Mouse (Mus musculus) midbrain, embryonic 11.5 days (tissue): ENCODE results near the gene Prr14. TPM values are rescaled to one million over a fixed set of nuclear protein-coding genes. Genes with fewer than 3 reads are reported as not detected.
"Not testable (repeated sequence)": the region's sequence is repeated elsewhere in the genome, so short reads cannot be mapped to it uniquely, and the experiment has no call there.

Experiments
- ATAC-seq: fragments of 200-750 bp; cut with Nextera tagmentation; 2 replicates; pipeline ENCODE4 v1.8.0; 2017; ENCODE audit warnings: moderate TSS enrichment, moderate library complexity; ENCODE audit not compliant: low FRiP score
- DNase-seq: peaks from one replicate; pipeline ENCODE4 v3.0.0; 2015; ENCODE audit warnings: low spot score; ENCODE audit errors: missing footprints
- H3K27ac ChIP-seq: fragments of 300-500 bp; sonication (generic); 2 replicates; pipeline ENCODE4 v1.5.1; 2014; ENCODE audit warnings: low read depth, low read length
- H3K27me3 ChIP-seq: fragments of 300-500 bp; sonication (generic); 2 replicates; pipeline ENCODE4 v1.6.1; 2014; ENCODE audit warnings: mild to moderate bottlenecking, low read length, moderate library complexity, mixed read lengths; ENCODE audit not compliant: control insufficient read depth, insufficient read depth
- H3K36me3 ChIP-seq: fragments of 300-500 bp; sonication (generic); 2 replicates; pipeline ENCODE4 v1.6.1; 2014; ENCODE audit warnings: mild to moderate bottlenecking, low read length, moderate library complexity, mixed read lengths; ENCODE audit not compliant: control insufficient read depth, insufficient read depth
- H3K4me1 ChIP-seq: fragments of 300-500 bp; sonication (generic); 2 replicates; pipeline ENCODE4 v1.6.1; 2014; ENCODE audit warnings: low read length; ENCODE audit not compliant: control insufficient read depth, insufficient read depth
- H3K4me2 ChIP-seq: fragments of 300-500 bp; sonication (generic); 2 replicates; pipeline ENCODE4 v1.6.1; 2014; ENCODE audit warnings: mild to moderate bottlenecking, moderate library complexity
- H3K4me3 ChIP-seq: fragments of 300-500 bp; sonication (generic); 2 replicates; pipeline ENCODE4 v1.5.1; 2014; ENCODE audit warnings: low read depth, low read length
- H3K9ac ChIP-seq: fragments of 300-500 bp; sonication (generic); 2 replicates; pipeline ENCODE4 v1.6.1; 2014; ENCODE audit warnings: low read length
- H3K9me3 ChIP-seq: fragments of 300-500 bp; sonication (generic); 2 replicates; pipeline ENCODE4 v1.6.1; 2016; ENCODE audit warnings: low read length; ENCODE audit not compliant: control insufficient read depth
- WGBS: fragments of 180-500 bp; shearing (Covaris S2); extraction: QIAGEN DNeasy Blood & Tissue Kit; methylation state at CpG from one replicate; pipeline ENCODE4 v1.1.7; 2014; 5-methylcytosine and 5-hydroxymethylcytosine counted together
- polyA plus RNA-seq: library from polyadenylated mRNA; unstranded; fragments of >200 nt; fragmentation: Nextera tagmentation; extraction: Ambion mirVana; gene quantifications from 2 replicates; pipeline ENCODE4 v1.2.1, GENCODE M21; 2014

Gene Prr14
- polyA plus RNA-seq, 1 experiment from 2014 or later: 70.3 TPM

- WGBS: 83% methylated on average over 4 of the region's 4 CpGs
- H3K27ac ChIP-seq: no peak overlapping the region
- peaks cover 24% of the 10 kb centered on the region for H3K36me3 ChIP-seq
- DNase-seq (no peak), ATAC-seq (no peak)
- H3K4me1 ChIP-seq: peaks cover 23% of the 10 kb centered on the region
- H3K9ac ChIP-seq: peak overlapping the region; percentile 80; the same call in 1 of the 2 replicates
- peak overlapping the region; percentile 68; the same call in 1 of the 2 replicates for H3K4me3 ChIP-seq
- H3K4me2 ChIP-seq: peak overlapping the region; percentile 99
- no peaks in the 10 kb centered on the region for H3K27me3 ChIP-seq
- H3K9me3 ChIP-seq: no peaks in the 10 kb centered on the region
Measured at GRCm38 (mm10) chr7:127476855-127477254, 17.4 kb downstream of the Prr14 start.

GRCm38 (mm10) chr7:127477687-127478634, 18.6 kb downstream of the Prr14 start:
- ATAC-seq: peak; percentile 92
- Histone ChIP-seq H3K4me1 (peaks cover 15% of the 10 kb centered on the region), H3K9me3 (no peaks in the 10 kb centered on the region), H3K27ac (peak overlapping the region; percentile 91), H3K36me3 (peaks cover 28% of the 10 kb centered on the region), H3K27me3 (no peaks in the 10 kb centered on the region), H3K4me2 (peak overlapping the region; percentile 99), H3K4me3 (peak overlapping the region; percentile 68), H3K9ac (peak overlapping the region; percentile 80)
- WGBS: under 1% methylated on average over 50 of the region's 50 CpGs
- DNase-seq: peak; percentile 100

GRCm38 (mm10) chr7:127478635-127479317, 19.4 kb downstream of the Prr14 start, which contains the start of gene Fbrs:
TSS of gene Fbrs (plus strand) at chr7:127479199.
- Histone ChIP-seq H3K9me3 (no peaks in the 10 kb centered on the region), H3K36me3 (peaks cover 28% of the 10 kb centered on the region), H3K27me3 (no peaks in the 10 kb centered on the region), H3K27ac (peak within 1 kb of the TSS; percentile 91), H3K4me2 (peak within 1 kb of the TSS; percentile 99), H3K9ac (peak within 1 kb of the TSS; percentile 80), H3K4me3 (peak within 1 kb of the TSS; percentile 68), H3K4me1 (peaks cover 15% of the 10 kb centered on the region)
- WGBS: 0% methylated on average over 52 of the region's 62 CpGs
- DNase-seq (no peak), ATAC-seq (peak; percentile 86)

- Histone ChIP-seq H3K4me2 (peak overlapping the region; percentile 99), H3K4me1 (peaks cover 15% of the 10 kb centered on the region), H3K27ac (peak overlapping the region; percentile 91), H3K4me3 (peak overlapping the region; percentile 68), H3K27me3 (no peaks in the 10 kb centered on the region), H3K36me3 (peaks cover 25% of the 10 kb centered on the region), H3K9me3 (no peaks in the 10 kb centered on the region), H3K9ac (peak overlapping the region; percentile 80)
- WGBS: 5% methylated on average over 48 of the region's 48 CpGs
- DNase-seq (peak; percentile 89), ATAC-seq (no peak; the same call in 1 of the 2 replicates)
Measured at GRCm38 (mm10) chr7:127479318-127480225, 20.2 kb downstream of the Prr14 start.

- peak overlapping the region; percentile 68 for H3K4me3 ChIP-seq
- H3K27ac ChIP-seq: no peak overlapping the region
- peak overlapping the region; percentile 99 for H3K4me2 ChIP-seq
- no peaks in the 10 kb centered on the region for H3K9me3 ChIP-seq
- H3K27me3 ChIP-seq: no peaks in the 10 kb centered on the region
- 70% methylated on average over 2 of the region's 2 CpGs for WGBS
- ATAC-seq (no peak), DNase-seq (peak; percentile 83)
- peaks cover 15% of the 10 kb centered on the region for H3K4me1 ChIP-seq
- H3K36me3 ChIP-seq: peaks cover 28% of the 10 kb centered on the region
- H3K9ac ChIP-seq: peak overlapping the region; percentile 80
Measured at GRCm38 (mm10) chr7:127480321-127480720, 20.9 kb downstream of the Prr14 start.

- Histone ChIP-seq H3K9me3 (no peaks in the 10 kb centered on the region), H3K27ac (no peak overlapping the region), H3K9ac (no peak overlapping the region), H3K27me3 (no peaks in the 10 kb centered on the region), H3K4me2 (no peak overlapping the region), H3K4me1 (peaks cover 5% of the 10 kb centered on the region; the same call in 1 of the 2 replicates), H3K36me3 (peaks cover 40% of the 10 kb centered on the region), H3K4me3 (no peak overlapping the region)
- WGBS: 84% methylated on average over 5 of the region's 5 CpGs
- ATAC-seq (no peak), DNase-seq (peak; percentile 35)
Measured at GRCm38 (mm10) chr7:127485416-127485815, 26.0 kb downstream of the Prr14 start.

- H3K36me3 ChIP-seq: peaks cover 30% of the 10 kb centered on the region
- 97% methylated on average over 4 of the region's 5 CpGs for WGBS
- not testable (repeated sequence) for H3K4me2 ChIP-seq, ATAC-seq, DNase-seq, H3K27me3 ChIP-seq, H3K4me1 ChIP-seq, H3K9ac ChIP-seq, H3K9me3 ChIP-seq, H3K27ac ChIP-seq, H3K4me3 ChIP-seq
Measured at GRCm38 (mm10) chr7:127488364-127488763, 29.0 kb downstream of the Prr14 start.

- 94% methylated on average over 7 of the region's 7 CpGs for WGBS
- no peak overlapping the region for H3K4me2 ChIP-seq
- H3K36me3 ChIP-seq: peaks cover 25% of the 10 kb centered on the region
- H3K4me3 ChIP-seq: no peak overlapping the region
- ATAC-seq: no peak
- H3K27ac ChIP-seq: no peak overlapping the region
- H3K9ac ChIP-seq: no peak overlapping the region
- H3K9me3 ChIP-seq: no peaks in the 10 kb centered on the region
- H3K27me3 ChIP-seq: no peaks in the 10 kb centered on the region
- H3K4me1 ChIP-seq: no peaks in the 10 kb centered on the region
- peak; percentile 31 for DNase-seq
Measured at GRCm38 (mm10) chr7:127489982-127490381, 30.6 kb downstream of the Prr14 start.
